Comparison of ENCODE assay signal across 8 mouse cellular contexts in the genomic region with DNA sequence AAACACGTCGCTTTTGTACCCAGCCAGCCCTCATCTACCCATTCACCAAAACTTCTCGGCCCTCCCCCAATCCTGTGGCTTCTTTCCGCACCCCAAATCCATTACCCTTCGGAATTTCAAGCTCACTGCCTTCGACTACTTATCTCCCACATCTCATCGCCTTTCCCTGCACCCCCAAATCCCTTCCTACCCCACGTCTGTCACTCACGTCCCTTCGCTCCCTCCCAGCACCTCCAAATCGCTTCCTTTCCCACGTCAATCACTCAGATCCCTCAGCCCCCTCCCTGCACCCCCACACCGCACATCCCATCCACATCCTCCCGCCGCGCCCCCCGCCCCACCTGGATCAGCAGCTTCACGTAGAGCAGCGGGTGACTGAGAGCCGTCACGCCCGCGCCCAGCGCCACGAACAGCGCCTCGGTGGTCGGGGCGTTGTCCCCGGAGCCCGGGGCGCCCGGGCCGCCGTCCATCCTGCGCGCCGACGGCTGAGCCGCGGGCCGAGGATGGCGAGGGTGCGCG. TPM values are rescaled to one million over a fixed set of nuclear protein-coding genes. Genes with fewer than 3 reads are reported as not detected.
DNase-seq lines count a peak whose midpoint lies in the region; ATAC-seq and TF ChIP-seq lines count a peak whose summit lies in the region.

No protein-coding gene starts in this region.

- WGBS in spleen, adult 2 months: under 1% methylated on average over 45 of the region's 45 CpGs
- under 1% methylated on average over 40 of the region's 45 CpGs for WGBS in heart, embryonic 14.5 days
- 0% methylated on average over 42 of the region's 45 CpGs for WGBS in limb, embryonic 15.5 days
- under 1% methylated on average over 41 of the region's 45 CpGs for WGBS in neural tube, embryonic 14.5 days

- H3K4me2 ChIP-seq in heart, embryonic 14.5 days (ENCODE audit: low read length): peak overlapping the region; percentile 73
- H3K4me2 ChIP-seq in limb, embryonic 15.5 days: peak overlapping the region; percentile 69
- peak overlapping the region; percentile 61 for H3K4me2 ChIP-seq in neural tube, embryonic 14.5 days (ENCODE audit: low read depth, low read length)

- 0 out of 2 replicates have a peak, but pooled peaks have one; percentile 2 for ATAC-seq in cerebellum, adult (ENCODE audit: insufficient number of reproducible peaks, low FRiP score, low TSS enrichment)
- ATAC-seq in heart, embryonic 14.5 days (ENCODE audit: insufficient number of reproducible peaks, insufficient read depth, low FRiP score, low read depth): peak; percentile 29
- ATAC-seq in limb, embryonic 15.5 days (ENCODE audit: insufficient number of reproducible peaks, low FRiP score, low TSS enrichment, low read depth): no peak
- peak; percentile 64 for ATAC-seq in neural tube, embryonic 14.5 days (ENCODE audit: low read depth)

- peaks cover 10% of the 10 kb centered on the region; the same call in 1 of the 2 replicates for H3K4me1 ChIP-seq in spleen, adult 2 months (ENCODE audit: control insufficient read depth, insufficient read depth, insufficient read length)
- peaks cover 22 to 43% of the 10 kb centered on the region in 2 experiments for H3K4me1 ChIP-seq in heart, embryonic 14.5 days (ENCODE audit: control insufficient read depth in 2 of 2, insufficient read depth in 2 of 2, low read length in 2 of 2)
- peaks cover 37% of the 10 kb centered on the region for H3K4me1 ChIP-seq in limb, embryonic 15.5 days
- H3K4me1 ChIP-seq in neural tube, embryonic 14.5 days (ENCODE audit: control insufficient read depth, insufficient read depth, low read length): peaks cover 12% of the 10 kb centered on the region

- no peak for TF ChIP-seq POLR2A in spleen, adult 2 months (IDR thresholded peaks at IDR 0.05; ENCODE audit: low read depth, low read length)

- peaks cover 1% of the 10 kb centered on the region for H3K36me3 ChIP-seq in spleen, adult 2 months (ENCODE audit: control insufficient read depth, insufficient read depth, low read length)
- peaks cover 31% of the 10 kb centered on the region for H3K36me3 ChIP-seq in heart, embryonic 14.5 days (ENCODE audit: control insufficient read depth, insufficient read depth, low read length)
- H3K36me3 ChIP-seq in limb, embryonic 15.5 days: peaks cover 24% of the 10 kb centered on the region
- H3K36me3 ChIP-seq in neural tube, embryonic 14.5 days (ENCODE audit: control insufficient read depth, insufficient read depth, low read length): peaks cover 9% of the 10 kb centered on the region

- peak overlapping the region; percentile 68 for H3K4me3 ChIP-seq in spleen, adult 2 months (ENCODE audit: extremely low read depth, insufficient read depth, insufficient read length)
- H3K4me3 ChIP-seq in heart, embryonic 14.5 days (ENCODE audit: control insufficient read depth in 1 of 2, insufficient read depth in 1 of 2, low read depth in 1 of 2, low read length in 2 of 2): peak overlapping the region; percentile 95 to 96
- H3K4me3 ChIP-seq in limb, embryonic 15.5 days: peak overlapping the region; percentile 96
- H3K4me3 ChIP-seq in neural tube, embryonic 14.5 days (ENCODE audit: low read depth, low read length): peak overlapping the region; percentile 84

- no peaks in the 10 kb centered on the region for H3K9me3 ChIP-seq in heart, embryonic 14.5 days (ENCODE audit: control insufficient read depth, low read length)
- no peaks in the 10 kb centered on the region for H3K9me3 ChIP-seq in limb, embryonic 15.5 days
- no peaks in the 10 kb centered on the region for H3K9me3 ChIP-seq in neural tube, embryonic 14.5 days (ENCODE audit: control insufficient read depth, low read length)

- H3K27me3 ChIP-seq in spleen, adult 2 months (ENCODE audit: control insufficient read depth, insufficient read depth, low read length): no peaks in the 10 kb centered on the region
- H3K27me3 ChIP-seq in heart, embryonic 14.5 days (ENCODE audit: control insufficient read depth, insufficient read depth, low read length): no peaks in the 10 kb centered on the region
- no peaks in the 10 kb centered on the region for H3K27me3 ChIP-seq in limb, embryonic 15.5 days
- no peaks in the 10 kb centered on the region for H3K27me3 ChIP-seq in neural tube, embryonic 14.5 days (ENCODE audit: control insufficient read depth, insufficient read depth, low read length)

- no peak for TF ChIP-seq CTCF in spleen, adult 2 months (IDR thresholded peaks at IDR 0.05; ENCODE audit: extremely low read depth, insufficient read depth, insufficient read length, insufficient replicate concordance)

- peak overlapping the region; percentile 97 for H3K9ac ChIP-seq in heart, embryonic 14.5 days (ENCODE audit: low read length)
- H3K9ac ChIP-seq in limb, embryonic 15.5 days: peak overlapping the region; percentile 90
- H3K9ac ChIP-seq in neural tube, embryonic 14.5 days (replicated peaks; ENCODE audit: low read depth, low read length): peak overlapping the region; percentile 86

- peak overlapping the region; percentile 9; the same call in 1 of the 2 replicates for H3K27ac ChIP-seq in spleen, adult 2 months (ENCODE audit: insufficient read depth, low read length)
- H3K27ac ChIP-seq in heart, embryonic 14.5 days (replicated peaks in 1 of 2; ENCODE audit: control insufficient read depth in 1 of 2, insufficient read depth in 1 of 2, low read depth in 2 of 2, low read length in 2 of 2): peak overlapping the region; percentile 89 to 94
- peak overlapping the region; percentile 90 for H3K27ac ChIP-seq in limb, embryonic 15.5 days
- H3K27ac ChIP-seq in neural tube, embryonic 14.5 days (ENCODE audit: low read depth, low read length): peak overlapping the region; percentile 92

- DNase-seq in cerebellum, adult 11 months: no peak
- DNase-seq in spleen, adult 2 months (ENCODE audit: low read depth in 1 of 2, low spot score in 2 of 2): no peak
- DNase-seq in spleen, adult 18-20 months: no peak
- no peak for DNase-seq in embryo, embryonic 10.5 days (ENCODE audit: low spot score)

RNA-seq across cellular contexts. Expression of a gene that starts 0.5 kb away (rescaled TPM):
- 145 and 212 TPM in 2 replicates for polyA plus RNA-seq in spleen, adult 2 months (2012; rRNA removed)
- 342 and 368 TPM in 2 replicates for polyA plus RNA-seq in heart, embryonic 14.5 days (2014; fragmentation: Nextera tagmentation; extraction: Ambion mirVana)
- polyA plus RNA-seq in limb, embryonic 15.5 days (2015; fragmentation: Nextera tagmentation; extraction: Ambion mirVana): 267 and 334 TPM in 2 replicates
- polyA plus RNA-seq in neural tube, embryonic 14.5 days (2014; fragmentation: Nextera tagmentation; extraction: Ambion mirVana): 517 and 551 TPM in 2 replicates

RNA-seq across cellular contexts. Expression of a gene that starts 13.5 kb away (rescaled TPM):
- polyA plus RNA-seq in spleen, adult 2 months (2012; rRNA removed): 268 and 346 TPM in 2 replicates
- 2.4 and 2.8 TPM in 2 replicates for polyA plus RNA-seq in heart, embryonic 14.5 days (2014; fragmentation: Nextera tagmentation; extraction: Ambion mirVana)
- polyA plus RNA-seq in limb, embryonic 15.5 days (2015; fragmentation: Nextera tagmentation; extraction: Ambion mirVana): 8.5 and 9.7 TPM in 2 replicates
- 3.7 and 3.8 TPM in 2 replicates for polyA plus RNA-seq in neural tube, embryonic 14.5 days (2014; fragmentation: Nextera tagmentation; extraction: Ambion mirVana)

RNA-seq across cellular contexts. Expression of a gene that starts 29.7 kb away (rescaled TPM):
- polyA plus RNA-seq in spleen, adult 2 months (2012; rRNA removed): 4.2 and 6.4 TPM in 2 replicates
- polyA plus RNA-seq in heart, embryonic 14.5 days (2014; fragmentation: Nextera tagmentation; extraction: Ambion mirVana): 0.77 and 1.1 TPM in 2 replicates
- 6.5 and 8.0 TPM in 2 replicates for polyA plus RNA-seq in limb, embryonic 15.5 days (2015; fragmentation: Nextera tagmentation; extraction: Ambion mirVana)
- 0.75 and 0.92 TPM in 2 replicates for polyA plus RNA-seq in neural tube, embryonic 14.5 days (2014; fragmentation: Nextera tagmentation; extraction: Ambion mirVana)

Comparison
In these comparisons a context has a peak if more than half of its experiments do, and no peak if none do; other contexts are left out.
1. H3K27ac ChIP-seq: peak in every context shown above with its lines; median percentile 92 in neural tube, embryonic 14.5 days; 92 in heart, embryonic 14.5 days; 90 in limb, embryonic 15.5 days; 9 in spleen, adult 2 months.
2. RNA of a gene that starts 13.5 kb away (polyA plus RNA-seq): 268 to 346 TPM in spleen, adult 2 months; 8.5 to 9.7 TPM in limb, embryonic 15.5 days, 3.7 to 3.8 TPM in neural tube, embryonic 14.5 days and 2.4 to 2.8 TPM in heart, embryonic 14.5 days; every median in the first group is over 10 times any median in the second.
3. Peak in every context shown above with its lines, with median percentiles within 50 percentile points of each other: H3K4me3 ChIP-seq, H3K4me2 ChIP-seq and H3K9ac ChIP-seq.